Mouse (Mus musculus): ENCODE data around the gene Gstm4. TPM values are rescaled to one million over a fixed set of nuclear protein-coding genes. Genes with fewer than 3 reads are reported as not detected.

Gstm4 gene
- 1 to 10 TPM; 4.4 to 5.7 TPM for polyA plus RNA-seq (2017; shearing (Covaris generic))

- peak; percentile 99 for ATAC-seq
Observed at GRCm38 (mm10) chr3:108044394-108045140, at the start of gene Gstm4. Gene Gstm4 (minus strand): TSS chr3:108044894.

DNA sequence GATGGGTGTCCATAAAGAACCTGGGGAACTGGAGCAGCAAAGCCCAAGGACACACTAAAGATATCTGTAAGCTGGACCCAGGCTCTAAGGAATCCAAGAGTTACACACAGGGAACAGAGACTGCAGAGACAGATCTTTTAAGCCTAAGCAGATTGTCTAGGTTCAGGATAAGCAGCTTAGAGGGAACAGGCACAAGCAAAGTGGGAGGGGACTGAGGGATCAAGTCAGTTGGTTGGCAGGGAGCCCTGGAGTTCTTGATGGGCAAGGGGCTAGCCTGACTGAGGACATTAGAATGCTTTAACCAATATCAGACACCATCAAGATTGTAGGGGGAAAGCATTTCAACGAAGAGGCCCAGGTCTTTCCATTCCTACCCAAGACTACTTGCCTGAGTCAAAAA is 49.5 kb upstream of the Gstm4 start:
- no peak for ATAC-seq

DNA sequence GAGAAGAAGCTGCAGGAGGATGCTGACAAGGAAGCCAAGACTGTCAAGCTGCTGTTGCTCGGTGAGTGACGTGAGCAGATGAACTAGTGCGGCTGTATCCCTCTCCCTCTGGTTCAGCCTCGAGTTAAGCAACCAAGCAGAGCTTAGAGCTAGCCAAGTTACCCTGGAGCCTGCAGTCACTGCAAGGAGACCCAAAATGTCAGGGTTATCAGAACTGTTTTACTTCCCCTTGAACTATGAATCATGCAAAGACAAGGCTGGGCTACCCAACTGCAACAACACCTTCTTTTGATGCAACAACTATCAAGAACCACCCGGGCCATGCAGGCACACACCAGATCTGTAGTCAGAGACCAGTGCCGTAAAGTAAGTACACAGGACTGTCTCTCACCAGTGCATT is 48.6 kb upstream of the Gstm4 start:
- ATAC-seq, result no peak

- no peak for ATAC-seq
Observed at GRCm38 (mm10) chr3:108092536-108093115, 47.9 kb upstream of the Gstm4 start, which contains the start of gene Gnat2. Gene Gnat2 (plus strand): TSS chr3:108092789.

DNA sequence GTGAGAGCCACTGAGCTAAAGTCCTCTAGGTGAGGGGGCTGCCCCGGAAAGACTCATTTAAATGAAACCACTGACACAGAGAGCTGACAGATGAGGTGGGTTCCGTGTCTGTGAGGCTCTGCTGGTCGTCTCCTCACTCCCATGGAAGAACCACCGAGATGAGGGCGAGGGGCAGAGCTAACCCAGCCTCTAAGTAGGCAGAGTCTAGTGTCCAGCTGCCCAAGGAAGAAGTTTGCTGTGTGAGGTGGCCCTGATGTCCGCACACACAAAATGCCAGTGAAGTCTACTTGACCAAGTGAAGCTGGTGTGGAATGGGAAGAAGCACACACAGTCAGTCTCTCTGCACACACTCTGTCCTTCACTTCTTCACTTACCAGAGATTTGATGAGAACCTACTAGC is 47.3 kb upstream of the Gstm4 start:
- no peak for ATAC-seq

DNA sequence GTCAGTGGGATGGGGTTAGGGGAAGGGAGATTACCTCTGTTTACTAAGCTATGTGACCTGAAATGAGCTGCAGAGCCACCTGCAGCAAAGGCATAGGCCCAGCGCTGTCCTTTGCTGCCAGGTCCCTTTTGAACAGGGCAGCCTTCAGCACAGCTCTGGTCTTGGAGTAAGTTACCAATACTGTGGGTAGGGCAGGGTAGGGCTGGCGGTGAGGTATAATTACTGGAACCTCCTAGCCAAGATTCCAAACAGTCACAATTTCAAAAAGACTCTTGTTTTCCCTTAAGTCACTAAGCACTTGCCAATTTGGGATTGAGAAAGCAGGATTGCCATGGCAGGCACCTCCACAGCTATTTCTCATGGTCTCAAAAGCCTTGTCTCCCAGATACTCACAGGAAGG is 45.9 kb upstream of the Gstm4 start:
- ATAC-seq, result no peak

GRCm38 (mm10) chr3:108089916-108090315 is 45.2 kb upstream of the Gstm4 start:
- ATAC-seq, result no peak

DNA sequence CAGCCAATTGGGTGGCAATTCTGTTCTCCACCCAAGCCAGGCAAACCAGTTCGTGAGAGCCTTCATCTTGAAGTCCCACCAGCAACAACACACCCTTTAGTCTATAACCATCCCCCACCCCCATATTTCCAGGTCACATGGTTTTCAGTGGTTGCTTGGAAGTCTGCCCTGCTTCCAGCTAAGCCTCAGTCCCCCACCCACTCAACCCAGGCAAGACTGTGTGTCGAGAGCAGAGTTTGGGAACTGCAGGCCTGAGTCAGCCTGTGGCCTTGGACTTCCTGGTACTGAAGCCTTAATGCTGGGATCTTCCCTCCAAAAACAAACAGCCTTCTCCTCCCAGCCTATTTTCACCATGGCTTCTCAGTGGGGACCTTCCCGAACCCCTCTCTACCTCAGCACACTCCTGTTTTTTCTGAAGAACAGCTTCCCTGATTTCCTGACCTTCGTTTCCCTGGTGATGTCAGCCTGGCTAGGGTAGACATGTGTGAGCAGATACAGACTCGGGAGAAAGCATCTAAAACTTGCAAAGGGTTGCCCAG is 44.2 kb upstream of the Gstm4 start:
- no peak for ATAC-seq

DNA sequence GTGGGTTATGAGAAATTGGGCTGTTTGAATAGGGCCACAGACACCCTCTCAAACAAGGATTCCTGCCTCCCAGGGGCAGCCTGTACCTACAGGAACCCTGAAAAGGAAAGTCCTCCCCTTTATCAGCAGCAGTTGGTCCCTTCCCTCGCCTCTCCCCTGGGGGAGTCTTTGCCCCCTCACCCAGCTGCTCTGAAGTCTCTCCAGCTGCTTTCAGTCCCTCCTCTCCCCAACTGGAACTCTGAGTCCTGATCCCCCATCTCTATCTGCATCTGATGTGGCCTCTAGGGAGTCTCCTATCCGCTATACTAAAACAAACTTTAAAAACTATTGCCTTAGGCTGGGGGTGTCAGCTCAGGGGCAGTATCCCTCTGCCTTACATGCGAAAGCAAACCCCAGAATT is 42.6 kb upstream of the Gstm4 start:
- ATAC-seq, result no peak

DNA sequence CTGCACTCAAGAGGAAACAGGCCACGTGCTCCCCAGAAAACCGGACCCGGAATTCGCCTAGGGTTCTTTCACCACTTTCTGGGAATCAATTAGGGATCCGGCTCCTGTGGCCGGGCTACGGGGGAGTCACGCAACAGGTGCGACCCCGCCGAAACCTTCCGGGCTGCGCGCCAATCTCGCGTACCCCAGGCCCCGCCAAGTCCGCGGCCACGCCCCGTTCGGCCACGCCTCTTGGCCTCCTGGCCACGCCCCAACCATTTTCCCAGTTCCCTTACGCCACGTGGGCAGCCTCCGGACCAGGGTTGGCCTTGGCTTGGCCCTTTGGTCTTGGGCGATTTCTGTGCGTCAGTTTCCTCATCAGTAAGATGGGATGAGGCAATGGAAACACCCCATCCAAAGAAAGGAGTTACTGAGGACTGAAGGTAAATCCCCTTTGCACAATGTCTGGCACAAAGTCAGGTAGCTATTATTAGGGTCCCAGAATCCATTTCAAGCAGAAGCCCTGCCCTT is 41.8 kb upstream of the Gstm4 start, which contains the start of gene Ampd2:
Gene Ampd2 (minus strand): TSS at position 182 of the 510 bp plus-strand sequence.
- ATAC-seq, result no peak

DNA sequence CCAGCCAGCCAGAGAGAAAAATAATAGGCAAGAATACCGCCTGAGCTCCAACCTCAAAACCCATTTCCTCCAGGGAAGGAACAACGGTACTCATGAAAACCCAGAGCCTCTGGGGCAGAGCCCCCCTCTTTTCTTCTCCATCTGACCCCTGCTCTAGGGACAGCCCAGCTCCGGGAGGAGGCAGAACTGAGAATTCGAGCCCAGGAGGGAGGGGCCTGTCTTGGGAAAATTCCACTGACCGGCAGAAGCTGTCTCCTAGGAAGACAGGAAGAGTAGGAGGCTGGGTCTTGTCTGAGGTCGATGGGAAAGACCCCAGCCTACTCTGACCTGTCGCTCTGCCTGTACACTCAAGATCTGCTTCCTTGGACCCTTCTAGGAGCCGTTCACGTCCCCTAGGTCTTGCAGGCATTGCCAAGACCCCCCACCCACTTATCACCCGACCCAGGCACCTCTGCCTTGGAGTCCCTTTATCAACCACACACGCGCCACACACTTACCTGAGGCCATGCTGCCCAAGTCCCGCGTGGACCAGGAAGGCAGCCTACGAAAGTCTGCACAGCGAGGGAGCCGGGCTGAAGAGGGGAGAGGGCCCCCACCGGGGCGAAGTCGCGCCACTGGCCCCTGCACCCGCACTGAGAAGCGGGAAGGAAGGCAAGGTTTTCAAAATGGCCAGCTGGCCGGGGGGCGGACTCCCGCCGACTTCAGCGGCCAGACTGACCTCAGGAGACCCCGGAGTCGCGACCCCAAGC is 41.2 kb upstream of the Gstm4 start:
- peak; percentile 12 for ATAC-seq

DNA sequence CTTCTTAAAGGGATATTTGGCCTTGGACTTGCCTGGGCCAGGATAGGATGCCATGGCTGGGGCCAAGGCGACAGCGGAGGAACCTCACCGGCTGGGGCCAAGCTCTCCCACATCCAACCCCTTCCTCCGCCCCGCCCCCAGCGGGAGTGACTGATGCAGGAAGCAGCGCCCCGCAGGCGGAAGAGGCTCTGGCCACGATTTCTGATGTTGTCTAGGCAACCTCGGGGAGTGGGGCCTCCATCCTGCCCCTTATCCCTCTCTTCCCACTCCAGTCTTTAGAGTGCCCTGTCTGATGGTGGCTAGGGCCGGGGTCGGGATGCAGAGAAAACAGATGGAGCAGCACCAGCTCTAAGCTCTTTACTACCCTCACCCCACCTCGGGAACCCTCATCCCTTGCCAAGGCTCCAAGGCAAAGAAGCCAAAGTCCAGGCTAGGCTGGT is 40.6 kb upstream of the Gstm4 start:
- ATAC-seq, result peak; percentile 92

GRCm38 (mm10) chr3:108084767-108085270 is 40.1 kb upstream of the Gstm4 start:
- no peak for ATAC-seq

DNA sequence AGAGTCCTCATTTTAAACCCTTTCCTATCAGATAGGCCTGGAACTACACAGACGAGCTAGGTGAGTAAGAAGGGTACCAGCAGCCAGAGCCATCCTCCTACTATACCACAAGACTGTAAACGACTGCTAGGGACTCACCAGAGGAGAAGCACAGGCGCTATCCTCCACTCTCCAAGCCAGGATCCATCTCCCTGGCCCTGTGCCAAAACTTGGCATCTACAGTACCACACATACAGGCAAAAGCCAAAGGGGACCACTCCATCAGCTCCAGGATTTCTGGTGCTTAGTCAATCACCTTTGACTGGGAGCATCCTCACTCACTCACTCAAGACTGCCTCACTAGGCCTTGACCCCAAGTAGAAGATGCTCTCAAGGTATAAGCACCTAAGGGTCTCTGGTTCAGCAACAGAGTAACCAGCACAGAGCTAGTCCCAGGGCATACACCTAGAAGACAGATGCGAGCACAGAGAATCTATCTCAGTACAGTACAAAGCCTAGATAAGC is 39.3 kb upstream of the Gstm4 start:
- no peak for ATAC-seq

DNA sequence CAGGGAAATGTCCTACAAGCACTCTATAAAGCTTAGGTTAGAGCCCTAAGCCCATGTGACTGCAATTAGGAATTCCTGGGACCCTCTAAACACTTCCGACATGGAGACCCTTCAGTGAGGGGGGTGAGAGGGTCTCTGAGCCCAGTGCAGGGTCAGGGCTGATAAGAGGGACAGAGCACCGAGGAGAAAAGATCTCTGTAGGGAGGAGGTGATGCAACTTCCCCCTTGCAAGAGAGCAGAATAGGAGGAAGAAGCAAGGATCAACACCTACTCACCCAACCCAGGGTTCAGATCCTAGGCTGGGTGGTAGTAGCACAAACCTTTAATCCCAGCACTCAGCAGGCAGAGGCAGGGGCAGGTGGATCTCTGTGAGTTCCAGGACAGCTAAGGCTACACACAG is 38.5 kb upstream of the Gstm4 start:
- ATAC-seq, result no peak

GRCm38 (mm10) chr3:108082251-108082875 is 37.7 kb upstream of the Gstm4 start:
- no peak for ATAC-seq

- ATAC-seq, result no peak
Observed at GRCm38 (mm10) chr3:108081681-108082080, 37.0 kb upstream of the Gstm4 start.

GRCm38 (mm10) chr3:108076836-108077235 is 32.1 kb upstream of the Gstm4 start:
- no peak for ATAC-seq

DNA sequence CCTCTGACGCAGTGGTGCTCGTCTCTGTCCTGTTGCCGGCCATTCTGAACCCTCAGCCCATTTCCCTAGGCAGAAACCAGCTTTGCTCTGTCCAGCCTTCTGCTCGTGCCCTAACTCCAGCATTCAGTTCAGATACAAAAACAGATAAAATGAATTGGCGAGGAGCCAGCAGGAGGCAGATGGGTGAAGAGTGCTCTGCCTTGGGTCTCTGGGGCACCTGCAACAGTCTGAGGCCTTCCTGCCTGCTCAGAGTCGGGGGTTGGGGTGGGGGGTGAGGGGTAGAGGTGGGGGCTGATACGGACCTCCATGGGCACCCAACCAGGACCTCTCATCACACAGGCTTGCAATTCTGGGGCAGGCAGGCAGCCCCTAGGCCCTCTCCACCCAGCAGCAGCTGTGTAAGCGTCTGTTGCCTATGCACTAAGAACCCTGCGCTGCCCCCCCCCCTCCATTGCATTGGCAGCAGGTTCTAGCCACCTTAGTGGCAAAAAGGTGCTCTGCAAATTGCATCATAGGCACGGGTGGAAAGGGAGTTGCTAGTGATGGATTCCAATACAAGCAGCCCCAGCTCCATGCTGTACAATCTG is 28.4 kb upstream of the Gstm4 start:
- ATAC-seq, result no peak

- peak; percentile 95 for ATAC-seq
Observed at GRCm38 (mm10) chr3:108070295-108071293, 25.9 kb upstream of the Gstm4 start.
